Mouse (Mus musculus): ENCODE measurements around the gene Pin1.

- TF ChIP-seq EP300 (IDR thresholded peaks at IDR 0.05; ENCODE audit: insufficient read depth, low read depth, low read length) = no peak
- no peak for TF ChIP-seq CTCF (IDR thresholded peaks at IDR 0.05)
Observed at GRCm38 (mm10) chr9:20636256-20636655, 15.6 kb upstream of the Pin1 start.
